Mouse (Mus musculus): ENCODE results near the gene 7530416G11Rik. TPM values are rescaled to one million over a fixed set of nuclear protein-coding genes. Genes with fewer than 3 reads are reported as not detected.

7530416G11Rik gene
- polyA plus RNA-seq, 1 experiment = not detected

DNA sequence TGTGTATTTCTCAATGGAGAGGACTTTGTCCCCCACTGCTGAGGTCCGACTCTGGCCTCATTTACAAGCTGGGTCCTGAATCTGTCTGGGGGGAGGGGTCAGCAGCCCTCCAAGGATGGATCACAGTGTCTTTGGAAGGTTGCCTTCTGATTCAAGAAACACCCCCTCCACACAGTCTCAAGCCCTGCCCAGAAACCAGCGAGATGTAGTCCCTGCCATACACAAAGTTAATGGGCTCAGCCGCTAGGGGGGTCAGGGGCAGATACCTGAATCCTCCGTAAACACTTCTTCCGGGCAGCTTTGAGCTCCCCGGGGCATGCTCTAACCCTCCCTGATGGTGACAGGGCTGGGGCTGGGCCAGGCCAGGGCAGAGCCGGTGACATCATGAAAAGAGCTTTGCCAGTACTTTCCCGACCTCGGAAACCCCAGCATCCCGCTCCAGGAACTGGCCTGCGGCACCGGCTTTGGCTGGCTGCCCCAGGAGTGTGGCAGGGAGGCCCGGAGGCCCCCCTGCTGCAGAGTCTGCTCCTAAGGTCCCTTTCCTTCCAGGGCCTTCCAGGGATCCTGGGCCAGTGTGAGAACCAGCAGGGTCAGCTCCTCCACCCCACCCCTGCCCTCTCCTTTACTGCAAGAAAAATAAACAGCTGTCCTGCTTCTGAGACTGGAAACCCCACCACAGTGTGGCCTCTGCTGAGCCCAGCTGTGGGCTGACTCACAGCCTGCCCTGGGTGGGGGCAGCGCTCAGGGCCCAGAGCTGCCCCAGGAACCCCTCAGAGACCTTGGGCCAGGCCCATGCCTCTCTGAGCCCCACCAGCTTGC, 20.4 kb upstream of the 7530416G11Rik start:
- no peak overlapping the region for H3K4me3 ChIP-seq (replicated peaks; ENCODE audit: extremely low read depth, low read depth, low read length)
- peaks cover 4% of the 10 kb centered on the region; the same call in 1 of the 2 replicates for H3K4me1 ChIP-seq (ENCODE audit: control insufficient read depth, insufficient read depth, low read length)
- TF ChIP-seq POLR2A (IDR thresholded peaks at IDR 0.05; ENCODE audit: borderline replicate concordance, extremely low read depth, low read depth, low read length) (no peak), CTCF (IDR thresholded peaks at IDR 0.05; ENCODE audit: insufficient read depth, low read length) (no peak)
- DNase-seq = peak; percentile 48
- WGBS = 6% methylated on average over 14 of the region's 14 CpGs

DNA sequence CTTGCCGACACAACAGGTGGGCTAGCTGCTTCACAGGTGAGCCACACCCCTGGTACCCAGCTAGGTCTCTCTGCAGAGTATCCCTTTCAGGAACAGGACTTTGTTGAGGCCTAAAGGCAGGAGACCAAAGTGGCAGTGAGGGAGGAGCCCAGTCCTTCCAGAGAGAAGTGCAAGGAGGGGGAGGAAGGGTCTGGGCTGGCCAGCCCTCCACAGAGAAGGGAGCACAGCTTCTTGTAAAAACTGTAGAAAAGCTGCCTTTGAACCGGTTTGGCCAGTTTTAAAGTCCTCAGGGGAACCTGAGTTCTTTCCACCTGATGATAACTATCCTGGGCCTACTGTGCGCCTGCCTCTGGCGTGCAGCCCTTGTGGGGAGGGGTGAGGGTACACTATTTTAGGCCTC, 16.4 kb upstream of the 7530416G11Rik start:
- TF ChIP-seq POLR2A (IDR thresholded peaks at IDR 0.05; ENCODE audit: borderline replicate concordance, extremely low read depth, low read depth, low read length) (no peak), CTCF (IDR thresholded peaks at IDR 0.05; ENCODE audit: insufficient read depth, low read length) (no peak)

DNA sequence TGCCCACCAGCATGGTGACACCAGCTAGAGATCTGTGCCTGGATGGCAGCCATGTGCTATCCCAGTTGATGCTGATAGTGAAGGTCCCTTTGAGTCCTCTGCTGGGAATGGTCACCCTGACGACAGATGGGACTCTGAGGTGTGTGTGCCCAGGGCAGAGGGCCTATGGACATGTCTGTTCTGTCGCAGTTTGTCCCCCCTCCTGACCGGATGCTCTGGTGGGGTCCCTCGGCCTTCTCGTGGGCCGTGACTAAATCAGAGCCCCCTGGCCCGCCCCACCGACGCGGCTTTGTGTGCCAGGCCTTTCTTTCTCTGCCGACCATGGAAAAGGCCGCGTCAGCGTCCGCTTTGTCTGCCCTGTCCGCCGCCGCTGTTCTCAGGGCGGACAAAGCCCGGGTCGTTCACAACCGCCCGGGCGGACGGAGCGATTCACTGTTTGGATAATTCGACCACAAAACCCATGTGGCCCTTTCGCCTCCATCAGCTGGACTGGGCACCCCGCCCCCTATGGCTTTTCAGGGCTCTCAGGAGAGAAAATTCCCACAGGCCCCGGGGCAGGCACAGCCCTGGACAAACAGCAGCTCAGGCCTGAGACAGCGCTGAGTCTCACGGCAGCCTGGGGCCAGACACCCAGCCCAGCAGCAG, 4.5 kb upstream of the 7530416G11Rik start:
- 76% methylated on average over 31 of the region's 32 CpGs for WGBS
- DNase-seq = no peak
- Histone ChIP-seq H3K4me3 (replicated peaks; ENCODE audit: extremely low read depth, low read depth, low read length) (no peak overlapping the region), H3K4me1 (ENCODE audit: control insufficient read depth, insufficient read depth, low read length) (no peaks in the 10 kb centered on the region)
- no peak for TF ChIP-seq POLR2A (IDR thresholded peaks at IDR 0.05; ENCODE audit: borderline replicate concordance, extremely low read depth, low read depth, low read length)

More for the DNA sequence above, 16.4 kb upstream of the 7530416G11Rik start:
- DNase-seq = no peak
- WGBS = 54% methylated on average over 4 of the region's 4 CpGs
- Histone ChIP-seq H3K4me3 (replicated peaks; ENCODE audit: extremely low read depth, low read depth, low read length) (no peak overlapping the region), H3K4me1 (ENCODE audit: control insufficient read depth, insufficient read depth, low read length) (peaks cover 4% of the 10 kb centered on the region; the same call in 1 of the 2 replicates)

DNA sequence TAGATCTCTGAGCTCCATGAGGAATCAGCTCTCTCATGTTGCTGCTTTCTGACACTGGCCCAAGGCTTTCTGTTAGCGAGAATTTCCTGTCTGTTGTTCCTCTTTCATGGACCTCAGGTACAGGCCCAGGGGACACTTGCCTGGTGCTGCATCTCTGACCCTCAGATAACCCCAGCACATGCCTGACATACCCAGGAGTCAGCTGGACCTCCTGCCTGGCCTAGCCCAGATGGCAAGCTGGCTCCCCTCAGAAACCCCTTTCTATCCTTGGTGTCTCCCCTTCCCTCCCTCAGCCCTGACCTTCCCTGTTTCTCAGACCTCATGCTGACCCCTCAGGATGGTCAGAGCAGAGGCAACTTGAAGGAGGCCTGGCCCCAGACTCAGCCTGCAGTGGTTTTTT, 3.7 kb upstream of the 7530416G11Rik start:
- Histone ChIP-seq H3K4me1 (ENCODE audit: control insufficient read depth, insufficient read depth, low read length) (no peaks in the 10 kb centered on the region), H3K4me3 (replicated peaks; ENCODE audit: extremely low read depth, low read depth, low read length) (no peak overlapping the region)
- WGBS = 56% methylated on average over 1 of the region's 1 CpGs
- TF ChIP-seq POLR2A (IDR thresholded peaks at IDR 0.05; ENCODE audit: borderline replicate concordance, extremely low read depth, low read depth, low read length) = no peak
- TF ChIP-seq CTCF (IDR thresholded peaks at IDR 0.05; ENCODE audit: insufficient read depth, low read length) = no peak
- DNase-seq = no peak

DNA sequence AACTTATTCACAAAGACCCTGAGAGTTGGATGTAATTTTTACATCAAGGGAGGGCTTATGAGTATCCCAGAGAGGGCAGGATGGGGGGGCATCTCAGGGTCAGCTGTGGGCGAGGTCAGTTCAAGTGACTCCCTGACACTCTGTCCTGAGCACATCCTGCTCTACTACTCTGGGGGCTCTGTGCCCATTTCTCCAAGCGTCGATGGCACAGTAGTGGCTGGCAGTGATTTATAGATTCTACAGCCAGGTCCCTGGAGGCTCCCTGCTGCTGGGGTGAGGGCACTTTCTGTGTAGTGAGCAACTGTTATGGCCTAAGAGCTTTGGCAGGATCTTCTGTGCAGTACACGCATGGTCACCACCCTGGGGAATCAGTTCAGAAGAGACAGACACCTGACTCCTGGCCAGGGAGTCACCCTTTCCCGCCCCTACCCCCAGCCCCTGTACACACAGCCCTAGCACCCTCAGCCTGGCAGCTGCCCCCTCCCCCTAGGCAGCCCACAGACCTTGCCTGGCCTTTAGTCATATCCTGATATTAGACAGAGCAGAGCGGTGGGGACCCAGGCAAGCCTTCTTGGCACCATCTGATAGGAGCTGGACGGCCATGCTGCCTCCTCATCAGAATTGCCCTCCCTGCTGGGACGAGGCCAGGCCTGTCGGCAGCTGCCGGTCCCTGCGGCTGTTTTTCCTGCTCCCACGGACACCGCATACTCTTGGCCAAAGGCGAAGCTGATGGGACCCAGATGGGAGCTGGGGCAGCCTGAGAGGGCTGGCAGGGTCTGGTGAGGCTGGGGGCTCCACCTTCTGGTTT, 2.3 kb upstream of the 7530416G11Rik start:
- WGBS = 53% methylated on average over 14 of the region's 14 CpGs
- TF ChIP-seq CTCF (IDR thresholded peaks at IDR 0.05; ENCODE audit: insufficient read depth, low read length) (no peak), POLR2A (IDR thresholded peaks at IDR 0.05; ENCODE audit: borderline replicate concordance, extremely low read depth, low read depth, low read length) (no peak)
- no peak overlapping the region for H3K4me3 ChIP-seq (replicated peaks; ENCODE audit: extremely low read depth, low read depth, low read length)
- DNase-seq = no peak
- no peaks in the 10 kb centered on the region for H3K4me1 ChIP-seq (ENCODE audit: control insufficient read depth, insufficient read depth, low read length)

DNA sequence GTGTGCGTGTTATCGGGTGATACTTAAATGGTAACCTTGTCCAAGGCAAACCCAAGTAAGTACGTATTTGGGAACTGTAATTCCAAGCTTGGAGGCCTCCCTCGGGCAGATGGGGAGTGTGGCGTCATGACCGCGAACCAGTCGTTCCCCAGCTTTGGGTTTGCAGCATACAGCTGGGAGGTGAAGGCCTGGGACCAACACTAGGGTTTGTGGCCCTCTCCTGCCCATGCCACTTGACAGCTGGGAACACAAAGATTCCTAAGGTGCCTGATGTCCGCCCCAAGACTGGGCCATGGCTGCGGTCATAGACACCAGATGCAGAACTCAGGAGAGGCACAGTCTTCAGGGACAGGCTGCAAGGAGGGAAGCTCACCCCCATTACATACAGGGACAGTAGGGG, 2.8 kb downstream of the 7530416G11Rik start:
- no peak for DNase-seq
- H3K4me1 ChIP-seq (ENCODE audit: control insufficient read depth, insufficient read depth, low read length) = no peaks in the 10 kb centered on the region
- H3K4me3 ChIP-seq (replicated peaks; ENCODE audit: extremely low read depth, low read depth, low read length) = no peak overlapping the region
- TF ChIP-seq POLR2A (IDR thresholded peaks at IDR 0.05; ENCODE audit: borderline replicate concordance, extremely low read depth, low read depth, low read length) (no peak), CTCF (IDR thresholded peaks at IDR 0.05; ENCODE audit: insufficient read depth, low read length) (no peak)
- 90% methylated on average over 10 of the region's 10 CpGs for WGBS

DNA sequence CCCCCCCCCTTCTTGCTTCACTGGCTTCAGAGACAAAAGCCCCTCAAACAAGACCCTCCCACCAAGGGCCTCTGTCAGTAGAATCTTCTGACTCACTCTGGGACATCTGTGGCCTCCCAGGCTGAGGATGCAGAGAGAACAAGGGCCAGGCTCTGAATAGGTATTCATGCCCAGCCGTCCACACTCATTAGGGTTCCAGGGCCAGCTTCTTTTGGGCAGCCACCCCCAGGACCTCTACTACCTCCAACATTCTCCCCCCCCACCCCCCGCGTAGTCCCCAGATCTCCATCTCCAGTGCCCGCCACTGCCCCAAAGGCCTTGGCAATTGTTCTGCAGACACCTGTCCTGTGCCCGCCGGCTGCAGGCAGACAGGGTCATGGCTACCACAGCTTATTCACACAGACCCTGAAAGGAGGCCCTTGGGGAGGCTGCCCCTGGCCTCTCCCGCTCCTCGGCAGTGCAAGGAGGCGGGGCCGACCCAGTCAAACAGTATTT, 5.0 kb downstream of the 7530416G11Rik start:
- TF ChIP-seq CTCF (IDR thresholded peaks at IDR 0.05; ENCODE audit: insufficient read depth, low read length) (no peak), POLR2A (IDR thresholded peaks at IDR 0.05; ENCODE audit: borderline replicate concordance, extremely low read depth, low read depth, low read length) (no peak)
- no peaks in the 10 kb centered on the region for H3K4me1 ChIP-seq (ENCODE audit: control insufficient read depth, insufficient read depth, low read length)
- H3K4me3 ChIP-seq (replicated peaks; ENCODE audit: extremely low read depth, low read depth, low read length) = no peak overlapping the region
- DNase-seq = no peak
- 61% methylated on average over 10 of the region's 10 CpGs for WGBS

DNA sequence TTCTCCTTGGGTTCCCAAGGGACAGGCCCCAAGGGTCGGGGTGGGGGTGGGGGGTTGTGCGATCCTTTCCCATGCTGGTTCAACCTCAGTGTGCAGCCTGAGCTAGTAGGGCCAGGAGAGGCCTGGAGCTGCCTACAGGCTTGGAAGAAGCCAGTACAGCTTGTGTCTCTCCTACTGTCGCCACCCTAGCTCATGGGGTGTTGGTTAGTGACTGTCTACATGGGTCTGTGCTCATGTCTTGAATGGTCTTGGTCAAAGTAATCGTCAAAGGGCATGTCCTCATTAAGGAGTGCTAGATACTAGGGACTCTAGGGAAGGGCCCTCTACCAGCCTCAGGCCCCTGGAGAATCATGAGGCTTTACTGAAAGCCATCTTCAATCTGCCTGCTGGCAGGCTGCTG, 5.5 kb downstream of the 7530416G11Rik start:
- H3K4me1 ChIP-seq (ENCODE audit: control insufficient read depth, insufficient read depth, low read length) = no peaks in the 10 kb centered on the region
- DNase-seq = no peak
- no peak overlapping the region for H3K4me3 ChIP-seq (replicated peaks; ENCODE audit: extremely low read depth, low read depth, low read length)
- WGBS = 85% methylated on average over 4 of the region's 4 CpGs
- TF ChIP-seq CTCF (IDR thresholded peaks at IDR 0.05; ENCODE audit: insufficient read depth, low read length) = no peak
- no peak for TF ChIP-seq POLR2A (IDR thresholded peaks at IDR 0.05; ENCODE audit: borderline replicate concordance, extremely low read depth, low read depth, low read length)

DNA sequence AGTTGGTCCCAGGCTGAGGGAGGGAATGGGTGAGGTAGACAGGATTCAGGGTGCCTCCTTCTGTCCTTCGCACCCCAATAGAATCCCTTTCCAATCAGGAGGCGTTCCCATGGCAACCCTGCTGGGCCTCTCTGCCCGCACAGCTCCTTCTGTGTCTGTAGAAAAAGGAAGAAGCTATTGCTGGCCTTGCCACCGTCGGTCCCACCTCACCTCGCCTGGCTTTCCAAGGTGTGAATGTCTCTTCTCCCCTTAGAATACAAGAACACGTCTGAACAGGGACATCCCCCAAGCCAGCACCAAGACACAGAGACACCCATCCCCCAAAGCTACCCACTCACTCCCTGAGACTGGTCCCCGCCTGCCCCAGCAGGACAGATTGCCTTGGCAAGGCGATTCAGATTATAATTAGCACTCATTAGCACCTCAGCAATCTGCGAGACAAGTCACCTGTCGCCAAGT, 8.8 kb downstream of the 7530416G11Rik start:
- WGBS = 31% methylated on average over 11 of the region's 11 CpGs
- TF ChIP-seq CTCF (IDR thresholded peaks at IDR 0.05; ENCODE audit: insufficient read depth, low read length) = no peak
- no peak for TF ChIP-seq POLR2A (IDR thresholded peaks at IDR 0.05; ENCODE audit: borderline replicate concordance, extremely low read depth, low read depth, low read length)
- Histone ChIP-seq H3K4me1 (ENCODE audit: control insufficient read depth, insufficient read depth, low read length) (no peaks in the 10 kb centered on the region), H3K4me3 (replicated peaks; ENCODE audit: extremely low read depth, low read depth, low read length) (no peak overlapping the region)
- DNase-seq = no peak

Measured in lung, adult 2 months (tissue).